Mouse (Mus musculus) spleen, adult 12 weeks (tissue): ENCODE measurements around the gene Lysmd2.
"Not testable (repeated sequence)": the region's sequence is repeated elsewhere in the genome, so short reads cannot be mapped to it uniquely, and the experiment has no call there.

Experiments used
- DNase-seq: peaks from one replicate; pipeline ENCODE4 v3.0.0; 2022; ENCODE audit warnings: low spot score

The Lysmd2 gene

DNA sequence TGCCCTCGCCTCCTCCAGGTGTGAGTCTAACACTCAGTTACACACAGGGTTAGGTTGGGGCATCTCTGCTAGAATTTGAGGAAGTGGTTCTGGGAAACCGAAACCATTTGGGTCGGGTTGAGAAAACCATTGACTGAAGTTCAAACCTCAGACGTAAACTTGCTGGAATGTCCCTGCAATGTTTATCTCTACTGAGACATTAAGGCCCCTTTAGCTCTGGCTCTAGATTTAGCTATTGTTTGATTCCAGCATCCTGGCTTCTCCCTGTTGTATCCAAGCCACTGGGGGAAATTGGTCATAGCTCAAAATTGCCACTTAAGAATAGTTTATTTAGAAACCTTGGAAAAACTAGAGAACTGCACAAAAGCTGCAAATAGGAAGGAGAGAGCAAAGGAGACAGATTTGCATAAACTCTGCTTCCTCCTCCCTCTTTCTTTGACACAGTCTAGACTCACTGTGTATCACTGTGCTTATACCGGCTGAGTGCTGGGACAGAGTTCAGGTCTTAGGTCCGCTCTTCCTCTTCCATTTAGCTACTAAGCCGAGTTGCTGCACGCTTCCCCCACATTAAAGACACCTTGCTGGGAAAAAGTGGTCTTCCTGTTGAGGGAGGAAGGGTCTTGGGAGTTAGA is 5.4 kb downstream of the Lysmd2 start:
- no peak for DNase-seq

DNA sequence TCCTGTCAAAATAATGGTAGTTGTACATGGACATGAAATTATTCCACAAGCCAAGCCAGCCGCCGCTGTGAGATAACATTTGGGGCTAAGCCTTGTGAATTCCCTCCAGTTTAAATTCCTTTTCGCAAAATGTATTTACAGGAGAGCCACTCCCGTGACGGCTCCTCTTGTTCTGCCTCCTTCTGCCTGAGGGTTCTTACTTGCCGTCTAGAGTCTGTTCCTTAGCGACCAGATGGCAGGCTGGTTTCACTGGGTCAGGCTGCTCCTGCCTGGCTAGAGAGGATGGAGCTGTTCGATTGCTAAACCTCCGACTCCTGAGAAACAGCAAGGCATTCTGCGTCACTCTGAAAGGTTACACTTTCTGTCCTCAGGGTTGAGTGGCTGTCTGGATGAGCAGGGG is 6.6 kb downstream of the Lysmd2 start:
- DNase-seq: no peak

GRCm38 (mm10) chr9:75632902-75633301 is 7.4 kb downstream of the Lysmd2 start:
- DNase-seq: no peak

DNA sequence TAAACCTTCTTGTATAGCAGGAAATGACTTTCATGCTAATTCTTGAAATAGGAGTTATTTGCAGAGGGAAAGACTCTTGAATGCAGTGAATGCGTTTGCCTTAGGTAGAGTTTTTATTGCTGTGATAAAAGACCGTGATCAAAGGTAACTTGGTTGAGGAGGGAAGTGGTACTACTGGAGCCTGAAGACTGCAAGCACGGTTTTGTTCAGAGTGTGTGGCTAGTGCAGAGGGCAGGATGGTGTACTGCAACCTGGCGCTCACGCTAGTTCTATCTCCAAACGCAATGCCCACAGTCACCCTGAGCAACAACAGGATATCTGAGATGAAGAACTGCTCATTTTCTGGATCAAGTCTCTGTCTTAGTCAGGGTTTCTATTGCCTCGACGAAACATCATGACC is 8.1 kb downstream of the Lysmd2 start:
- DNase-seq: no peak

DNA sequence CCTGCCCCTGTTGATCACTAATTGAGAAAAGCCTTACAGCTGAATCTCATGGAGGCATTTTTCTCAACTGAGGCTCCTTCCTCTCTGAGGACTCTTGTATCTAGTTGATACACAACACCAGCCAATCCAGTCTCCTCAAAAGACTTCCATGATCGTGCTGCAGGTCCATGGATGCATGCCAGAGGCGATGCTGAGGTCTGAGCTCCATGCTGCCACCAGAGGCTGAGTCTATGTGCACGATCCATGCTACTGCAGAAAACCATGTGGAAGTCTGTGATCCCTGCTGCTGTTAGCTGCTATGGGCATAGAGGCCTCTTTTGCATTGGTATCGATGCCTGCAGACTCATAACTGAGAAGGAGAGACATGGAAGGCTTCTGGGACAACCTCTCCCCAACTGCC is 8.7 kb downstream of the Lysmd2 start:
- DNase-seq: no peak

- DNase-seq: no peak
Observed at GRCm38 (mm10) chr9:75645405-75645804, 19.9 kb downstream of the Lysmd2 start.

GRCm38 (mm10) chr9:75653981-75654911 is 28.7 kb downstream of the Lysmd2 start:
- DNase-seq: no peak

- DNase-seq: not testable (repeated sequence)
Observed at GRCm38 (mm10) chr9:75656456-75656855, 30.9 kb downstream of the Lysmd2 start.

DNA sequence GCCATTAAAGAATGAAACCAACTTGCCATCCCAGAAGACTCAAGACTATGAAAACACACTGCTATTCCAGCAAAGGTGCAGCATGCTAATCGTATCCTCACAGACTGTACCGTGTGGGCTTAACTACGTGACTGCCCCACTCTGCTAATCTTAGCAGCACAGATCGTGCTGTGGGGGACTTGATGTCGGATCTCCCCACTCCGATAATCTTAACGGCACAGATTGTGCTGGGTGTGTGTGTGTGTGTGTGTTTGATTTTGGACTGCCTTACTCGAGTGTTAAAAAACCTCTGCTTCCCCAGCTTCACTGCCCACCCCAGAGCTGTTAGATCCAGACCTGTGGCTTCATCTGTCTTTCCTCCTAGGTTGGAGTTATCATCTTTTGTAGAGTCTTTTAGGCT is 35.4 kb downstream of the Lysmd2 start:
- DNase-seq: no peak

DNA sequence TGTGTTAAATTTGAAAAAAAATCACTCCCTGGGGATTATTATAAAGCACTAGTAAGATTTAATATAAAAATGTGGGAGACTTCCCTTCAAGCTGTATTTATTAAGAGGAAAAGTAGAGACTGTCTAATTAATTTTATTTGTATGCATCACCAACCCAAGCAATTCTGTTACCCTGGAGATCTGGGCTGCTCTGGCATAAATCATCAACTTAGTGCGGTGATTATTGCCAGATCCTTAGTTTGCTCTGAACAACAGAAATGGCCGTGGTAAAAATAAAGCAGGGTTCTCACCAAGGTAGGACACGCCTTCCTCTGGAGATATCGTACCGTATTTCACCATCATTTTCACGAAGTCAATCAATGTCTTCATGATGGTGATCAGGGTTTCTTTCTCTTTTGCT is 39.8 kb downstream of the Lysmd2 start:
- no peak for DNase-seq

- no peak for DNase-seq
Observed at GRCm38 (mm10) chr9:75666612-75667011, 41.1 kb downstream of the Lysmd2 start.

DNA sequence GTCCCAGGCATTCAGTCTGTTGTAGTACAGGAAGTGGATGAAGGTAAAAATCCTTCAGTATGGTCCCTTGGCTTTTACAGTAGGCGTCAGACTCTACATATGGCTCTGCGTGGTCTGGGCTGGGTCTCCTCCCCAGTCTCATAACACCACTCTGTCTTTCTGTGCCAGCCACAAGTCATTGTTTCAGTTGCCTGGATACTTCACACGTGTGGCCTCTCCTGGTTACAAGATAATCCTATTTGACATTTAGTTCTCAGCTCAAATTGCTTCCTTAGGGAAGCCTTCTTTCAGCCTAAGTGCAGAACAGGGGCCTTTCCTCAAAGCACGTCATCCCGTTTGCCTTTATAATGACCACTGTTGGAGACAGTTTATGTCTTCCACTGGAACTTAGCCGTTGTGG is 47.2 kb downstream of the Lysmd2 start:
- no peak for DNase-seq

GRCm38 (mm10) chr9:75676226-75676625 is 50.7 kb downstream of the Lysmd2 start:
- DNase-seq: no peak

DNA sequence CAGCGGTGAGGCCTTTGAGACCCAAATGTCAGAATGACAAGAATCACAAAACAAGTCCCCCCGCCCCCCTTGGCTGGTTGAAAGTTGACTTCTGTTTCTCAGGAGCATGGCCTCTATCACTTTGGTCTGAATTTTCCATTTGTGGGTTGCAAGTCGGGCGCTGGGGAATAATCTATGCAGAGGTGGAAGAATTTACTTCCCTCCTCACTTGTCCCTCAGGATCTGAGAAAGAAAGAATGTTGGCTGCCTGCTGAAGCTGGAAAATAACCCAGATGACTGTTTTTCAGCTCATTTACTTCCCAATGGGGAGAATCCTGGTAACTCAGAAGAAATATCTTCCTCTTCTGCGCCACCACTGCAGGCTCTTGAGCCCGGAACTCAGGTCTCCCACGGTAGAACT is 52.8 kb downstream of the Lysmd2 start:
- DNase-seq: no peak

DNA sequence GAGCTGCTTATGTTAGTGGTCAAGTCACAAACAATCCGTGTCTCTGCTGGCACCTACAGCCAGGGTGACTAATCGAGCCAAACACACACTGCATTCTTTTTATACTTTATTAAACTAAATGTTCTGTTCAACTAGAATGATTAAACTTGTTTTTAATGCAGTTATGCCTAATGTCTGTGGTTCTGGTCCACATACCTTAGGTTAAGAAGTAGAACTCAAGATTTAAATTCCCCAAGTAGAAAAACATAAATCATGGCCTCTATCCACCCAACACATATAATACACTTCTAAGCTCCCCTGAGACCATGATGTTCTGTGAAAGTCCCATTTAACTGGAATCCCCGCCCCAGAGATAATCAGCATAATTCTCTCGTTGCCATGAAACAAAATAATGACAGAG is 54.1 kb downstream of the Lysmd2 start:
- no peak for DNase-seq

GRCm38 (mm10) chr9:75680606-75681005 is 55.1 kb downstream of the Lysmd2 start:
- no peak for DNase-seq

DNA sequence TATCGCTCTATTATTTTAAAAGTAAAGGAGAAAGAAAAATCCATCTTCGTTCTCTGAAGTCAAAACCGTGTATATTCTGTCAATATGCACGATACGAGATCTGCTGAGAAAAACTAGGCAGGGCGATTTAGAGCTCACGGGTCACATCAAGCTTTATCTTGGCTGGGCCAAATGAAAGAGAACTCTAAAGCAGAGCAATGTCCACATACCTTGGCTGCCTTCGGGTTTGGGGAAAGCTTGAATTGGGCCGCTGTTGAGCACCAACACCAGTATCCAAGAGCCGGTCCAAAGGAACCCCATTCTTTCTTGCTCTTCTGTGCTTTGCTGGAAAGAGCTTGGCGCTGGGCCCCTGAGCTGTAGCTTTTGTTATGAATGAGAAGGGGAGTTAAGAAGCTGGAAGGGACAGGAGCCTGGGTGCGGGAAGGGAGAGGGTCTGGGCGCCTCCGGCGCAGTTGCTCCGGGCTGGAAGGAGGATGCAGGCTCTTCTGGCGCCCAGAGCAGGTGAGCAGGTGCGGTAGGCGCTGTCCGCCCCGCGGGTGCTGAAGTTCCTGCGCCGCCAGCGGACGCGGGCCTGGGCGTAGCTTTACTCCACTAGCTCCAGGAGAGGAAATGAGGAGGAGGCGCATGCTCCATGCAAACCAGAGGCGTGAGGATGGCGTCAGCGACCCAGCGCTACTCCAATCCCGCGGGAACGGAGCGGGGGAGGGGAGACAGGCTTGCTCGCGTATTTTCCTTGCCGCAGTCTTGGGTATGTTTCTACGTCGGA is 58.1 kb downstream of the Lysmd2 start, which contains the start of gene Scg3:
Scg3 (minus strand) TSS at position 631 of the 766 bp plus-strand sequence.
- DNase-seq: no peak

- no peak for DNase-seq
Observed at GRCm38 (mm10) chr9:75684292-75684691, 58.8 kb downstream of the Lysmd2 start.

DNA sequence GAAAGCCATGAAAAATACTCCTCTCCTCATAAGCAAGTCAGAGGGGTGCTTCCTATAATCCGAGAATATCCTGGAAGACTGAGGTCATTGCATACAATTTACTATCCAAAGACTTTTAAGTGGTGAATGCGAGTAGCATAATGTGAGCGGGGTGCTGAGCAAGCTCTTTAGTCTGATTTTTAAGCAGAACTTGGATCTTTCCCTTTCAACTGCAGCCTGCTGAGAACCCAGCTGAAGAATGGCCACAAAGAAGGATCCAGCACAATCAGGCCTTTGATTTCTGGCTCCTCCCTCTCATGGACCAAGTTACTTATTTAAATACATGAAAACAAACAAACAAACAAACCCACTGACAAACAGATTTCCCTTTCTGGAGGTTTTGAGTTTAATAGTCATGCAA is 59.2 kb downstream of the Lysmd2 start:
- DNase-seq: no peak
